ENCODE assay signal across 8 mouse cellular contexts in genomic region chr11:59308164-59308542, GRCm38 (mm10). TPM values are rescaled to one million over a fixed set of nuclear protein-coding genes. Genes with fewer than 3 reads are reported as not detected.
DNase-seq lines count a peak whose midpoint lies in the region; ATAC-seq and TF ChIP-seq lines count a peak whose summit lies in the region.

No protein-coding gene starts in this region.

- H3K27ac ChIP-seq in left cerebral cortex, adult 2 months, result peak overlapping the region; percentile 85
- no peak overlapping the region for H3K27ac ChIP-seq in forebrain, embryonic 11.5 days (ENCODE audit: low read depth, low read length)
- no peak overlapping the region for H3K27ac ChIP-seq in hindbrain, embryonic 16.5 days (ENCODE audit: low read depth, low read length)

- TF ChIP-seq CTCF in left cerebral cortex, adult 2 months (IDR thresholded peaks at IDR 0.05), result no peak

- no peaks in the 10 kb centered on the region for H3K36me3 ChIP-seq in forebrain, embryonic 11.5 days (ENCODE audit: control insufficient read depth, insufficient read depth, low read length)
- H3K36me3 ChIP-seq in hindbrain, embryonic 16.5 days (ENCODE audit: control insufficient read depth, insufficient read depth, low read length), result no peaks in the 10 kb centered on the region

- peaks cover 48% of the 10 kb centered on the region for H3K27me3 ChIP-seq in forebrain, embryonic 11.5 days (ENCODE audit: control insufficient read depth, insufficient read depth, low read length)
- H3K27me3 ChIP-seq in hindbrain, embryonic 16.5 days (replicated peaks; ENCODE audit: control insufficient read depth, insufficient read depth, low read length), result peaks cover 46% of the 10 kb centered on the region

- H3K9ac ChIP-seq in forebrain, embryonic 11.5 days (ENCODE audit: low read length), result peak overlapping the region; percentile 27; the same call in 1 of the 2 replicates
- peak overlapping the region; percentile 50 for H3K9ac ChIP-seq in hindbrain, embryonic 16.5 days (ENCODE audit: low read depth, low read length)

- ATAC-seq in forebrain, embryonic 11.5 days (replicated peaks; ENCODE audit: low FRiP score), result no peak
- no peak for ATAC-seq in hindbrain, embryonic 16.5 days

- no peaks in the 10 kb centered on the region for H3K9me3 ChIP-seq in forebrain, embryonic 11.5 days (ENCODE audit: control insufficient read depth, low read length)
- H3K9me3 ChIP-seq in hindbrain, embryonic 16.5 days (ENCODE audit: control insufficient read depth, low read length), result no peaks in the 10 kb centered on the region

- H3K4me3 ChIP-seq in left cerebral cortex, adult 2 months, result peak overlapping the region; percentile 56
- H3K4me3 ChIP-seq in forebrain, embryonic 11.5 days (ENCODE audit: low read depth, low read length), result peak overlapping the region; percentile 55
- H3K4me3 ChIP-seq in hindbrain, embryonic 16.5 days (ENCODE audit: low read length), result peak overlapping the region; percentile 27

- peak overlapping the region; percentile 78 for H3K4me2 ChIP-seq in forebrain, embryonic 11.5 days (ENCODE audit: low read depth, low read length, severe bottlenecking)
- H3K4me2 ChIP-seq in hindbrain, embryonic 16.5 days (ENCODE audit: low read length), result peak overlapping the region; percentile 94

- intact Hi-C loops in left cerebral cortex, adult 2 months (cut with DNase I), result loop anchor here (1.0 to 5.0 kb wide), 4 partner anchors 30 to 175 kb away; no protein-coding TSS in a partner anchor
- intact Hi-C loops in left cerebral cortex, postnatal 25 days (cut with DNase I), result loop anchor here (2.0 kb wide), 1 partner anchor 117 kb away; no protein-coding TSS in a partner anchor

- H3K4me1 ChIP-seq in forebrain, embryonic 11.5 days (replicated peaks; ENCODE audit: control insufficient read depth, insufficient read depth, low read length), result peaks cover 30% of the 10 kb centered on the region
- H3K4me1 ChIP-seq in hindbrain, embryonic 16.5 days (ENCODE audit: control insufficient read depth, insufficient read depth, low read depth, low read length), result peaks cover 31% of the 10 kb centered on the region

- 21% methylated on average over 12 of the region's 12 CpGs for WGBS in forebrain, embryonic 11.5 days
- 22% methylated on average over 12 of the region's 12 CpGs for WGBS in hindbrain, embryonic 16.5 days

- DNase-seq in left cerebral cortex, adult 2 months (ENCODE audit: extremely low spot score in 1 of 2, low spot score in 2 of 2), result no peak
- no peak for DNase-seq in left cerebral cortex, postnatal 25 days (ENCODE audit: low spot score in 2 of 2)
- DNase-seq in forebrain, embryonic 11.5 days (ENCODE audit: low spot score), result peak; percentile 59
- DNase-seq in retina, embryonic 14.5 days (ENCODE audit: low spot score), result peak; percentile 42
- no peak for DNase-seq in thymus, postnatal 14 days
- no peak for DNase-seq in cerebellum, adult 11 months
- DNase-seq in spleen, adult 12 weeks (ENCODE audit: low spot score), result no peak

RNA-seq across cellular contexts. Expression of gene Wnt9a, which starts 1.4 kb away (rescaled TPM):
- total RNA-seq in left cerebral cortex, adult 2 months (2021), result 10 to 100 TPM; 12.2 to 19.7 TPM
- 10 to 100 TPM; 17.0 to 18.7 TPM for total RNA-seq in left cerebral cortex, postnatal 25 days (2021)
- 4.3 and 4.7 TPM in 2 replicates for polyA plus RNA-seq in forebrain, embryonic 11.5 days (2014; fragmentation: Nextera tagmentation; extraction: Ambion mirVana)
- 3.1 and 3.5 TPM in 2 replicates for polyA plus RNA-seq in hindbrain, embryonic 16.5 days (2015; fragmentation: Nextera tagmentation; extraction: Ambion mirVana)

RNA-seq across cellular contexts. Expression of gene Wnt3a, which starts 17.6 kb away (rescaled TPM):
- not detected for total RNA-seq in left cerebral cortex, adult 2 months (2021)
- not detected for total RNA-seq in left cerebral cortex, postnatal 25 days (2021)
- 4.9 and 5.9 TPM in 2 replicates for polyA plus RNA-seq in forebrain, embryonic 11.5 days (2014; fragmentation: Nextera tagmentation; extraction: Ambion mirVana)
- polyA plus RNA-seq in hindbrain, embryonic 16.5 days (2015; fragmentation: Nextera tagmentation; extraction: Ambion mirVana), result 0.45 and 0.77 TPM in 2 replicates

Comparison
In these comparisons a context has a peak if more than half of its experiments do, and no peak if none do; other contexts are left out.
1. DNase-seq: peak in forebrain, embryonic 11.5 days (single experiment) and retina, embryonic 14.5 days (single experiment); none in left cerebral cortex, adult 2 months (0 of 2), left cerebral cortex, postnatal 25 days (0 of 2), thymus, postnatal 14 days (single experiment), cerebellum, adult 11 months (single experiment) and spleen, adult 12 weeks (single experiment).
2. Peak in every context shown above with its lines, with median percentiles within 50 percentile points of each other: H3K4me3 ChIP-seq.